Mouse (Mus musculus) MEL (cell line): ENCODE results near the gene Spata25.

ENCODE experiments used
- CHD2 ChIP-seq: IDR thresholded peaks from 2 replicates; pipeline ENCODE4 v1.6.1; 2011; ENCODE audit warnings: low read length, improper control_type of control experiment
- CTCF ChIP-seq, 3 experiments: IDR thresholded peaks in 2 of 3; conservative IDR thresholded peaks in 1 of 3; 2 replicates each; pipeline ENCODE4 v1.5.1; 2011 to 2012; ENCODE audit warnings: low read length in 3 of 3, low read depth in 2 of 3, mild to moderate bottlenecking in 2 of 3, improper control_type of control experiment in 1 of 3, inconsistent platforms in 1 of 3, mixed read lengths in 1 of 3, moderate library complexity in 1 of 3; ENCODE audit not compliant: control insufficient read depth in 1 of 3, insufficient read depth in 1 of 3, poor library complexity in 1 of 3, severe bottlenecking in 1 of 3
- GABPA ChIP-seq: IDR thresholded peaks from 2 replicates; pipeline ENCODE4 v1.6.1; 2012; ENCODE audit warnings: low read depth, mild to moderate bottlenecking, inconsistent platforms, low read length, improper control_type of control experiment, moderate library complexity
- GATA1 ChIP-seq: IDR thresholded peaks from 2 replicates; pipeline ENCODE4 v1.6.1; 2011; ENCODE audit warnings: low read depth, low read length, improper control_type of control experiment
- HCFC1 ChIP-seq: IDR thresholded peaks from 2 replicates; pipeline ENCODE4 v1.6.1; 2012; ENCODE audit warnings: low read depth, mild to moderate bottlenecking, inconsistent platforms, low read length, improper control_type of control experiment, moderate library complexity
- MAX ChIP-seq: IDR thresholded peaks from 2 replicates; pipeline ENCODE4 v1.6.1; 2011; ENCODE audit warnings: low read length, improper control_type of control experiment
- MEF2A ChIP-seq: IDR thresholded peaks from 2 replicates; pipeline ENCODE4 v1.6.1; 2014; ENCODE audit warnings: low read depth, mild to moderate bottlenecking, inconsistent platforms, low read length, improper control_type of control experiment; ENCODE audit not compliant: poor library complexity, insufficient replicate concordance, severe bottlenecking; ENCODE audit errors: extremely low read depth
- POLR2A ChIP-seq, 2 experiments: IDR thresholded peaks; 2 replicates each; pipeline ENCODE4 v1.6.1; 2011 to 2012; ENCODE audit warnings: low read length in 2 of 2, mild to moderate bottlenecking in 2 of 2, control low read depth in 1 of 2, improper control_type of control experiment in 1 of 2, low read depth in 1 of 2, moderate library complexity in 1 of 2; ENCODE audit not compliant: control insufficient read depth in 1 of 2, insufficient read depth in 1 of 2, poor library complexity in 1 of 2
- UBTF ChIP-seq: IDR thresholded peaks from 2 replicates; pipeline ENCODE4 v1.6.1; 2012; ENCODE audit warnings: low read depth, mild to moderate bottlenecking, inconsistent platforms, low read length, improper control_type of control experiment, moderate library complexity, borderline replicate concordance; ENCODE audit not compliant: insufficient read depth

GRCm38 (mm10) chr2:164828437-164828836 lies at the start of gene Spata25:
- no peak for TF ChIP-seq UBTF
- TF ChIP-seq CTCF (IDR thresholded peaks at IDR 0.05 in 2 of 3, conservative IDR thresholded peaks at IDR 0.05 in 1 of 3; ENCODE audit: control insufficient read depth in 1 of 3, insufficient read depth in 1 of 3, low read depth in 2 of 3, low read length in 3 of 3, poor library complexity in 1 of 3, severe bottlenecking in 1 of 3), result no peak
- TF ChIP-seq GABPA, result no peak
- no peak for TF ChIP-seq MEF2A
- no peak for TF ChIP-seq HCFC1
- TF ChIP-seq POLR2A (IDR thresholded peaks at IDR 0.05; ENCODE audit: control insufficient read depth in 1 of 2, insufficient read depth in 1 of 2, low read depth in 1 of 2, low read length in 2 of 2, poor library complexity in 1 of 2), result no peak
- TF ChIP-seq GATA1, result no peak
- no peak for TF ChIP-seq MAX
- TF ChIP-seq CHD2, result no peak
